Mouse (Mus musculus): ENCODE measurements around the gene Nlk.

DNA sequence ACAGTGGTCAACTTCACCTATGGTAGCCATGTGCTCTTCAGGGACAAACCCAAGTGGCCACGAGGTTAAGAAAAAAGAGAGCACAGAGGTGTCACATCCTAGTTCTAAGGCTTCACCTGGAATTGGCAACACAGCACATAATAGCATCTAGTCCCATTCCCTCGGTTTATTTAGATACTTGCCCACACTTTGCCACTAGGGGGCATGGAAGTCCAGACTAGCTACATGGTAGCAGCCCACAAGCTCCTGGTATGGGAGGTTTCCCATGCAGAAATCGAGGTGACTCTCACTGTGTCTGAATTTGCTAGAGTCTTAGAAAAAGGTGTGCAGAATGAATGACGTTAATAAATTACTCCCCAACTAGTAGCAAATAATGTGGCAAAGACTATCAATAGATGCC lies 136.7 kb downstream of the Nlk start:
- no peak for TF ChIP-seq POLR2A (IDR thresholded peaks at IDR 0.05; ENCODE audit: borderline replicate concordance, extremely low read depth, insufficient read depth, insufficient read length, poor library complexity, severe bottlenecking)
- peak; percentile 86; the same call in 1 of the 2 replicates for TF ChIP-seq CTCF (IDR thresholded peaks at IDR 0.05; ENCODE audit: borderline replicate concordance, extremely low read depth, insufficient read depth, insufficient read length)

Data from brain, embryonic 14.5 days (tissue).